Mouse (Mus musculus) cerebellum, postnatal 10 days (tissue): ENCODE measurements around the gene Dtx1.

ENCODE experiments used
- DNase-seq, 2 experiments: peaks; one replicate each; pipeline ENCODE4 v3.0.0; 2021; ENCODE audit warnings: mixed read lengths in 2 of 2

Dtx1 gene

GRCm38 (mm10) chr5:120703660-120704059, 8.1 kb downstream of the Dtx1 start:
- no peak for DNase-seq

DNA sequence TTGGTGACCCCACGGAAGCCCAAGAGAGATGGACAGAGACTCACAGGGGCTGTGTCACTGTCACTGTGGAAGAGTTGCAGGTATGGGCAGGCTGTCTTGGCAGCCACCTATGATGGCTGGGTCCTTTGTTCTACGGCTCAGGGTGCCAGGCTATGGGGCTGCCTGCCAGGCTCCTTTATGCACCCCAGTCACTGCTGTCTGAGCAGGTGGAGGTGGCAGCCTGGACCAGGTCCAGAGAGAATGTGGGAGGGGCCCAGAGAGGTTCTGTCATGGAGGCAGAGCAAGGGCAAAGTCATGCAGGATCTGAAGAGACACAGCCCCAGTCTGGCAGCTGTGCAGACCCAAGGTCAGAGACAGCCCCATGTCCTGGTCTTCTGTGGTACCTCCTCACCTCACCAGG, 8.8 kb downstream of the Dtx1 start:
- peak; percentile 79 to 83 for DNase-seq

- peak; percentile 72 to 79 for DNase-seq
Measured at GRCm38 (mm10) chr5:120702421-120702820, 9.3 kb downstream of the Dtx1 start.

- peak; percentile 67 to 74 for DNase-seq
Measured at GRCm38 (mm10) chr5:120700996-120701790, 10.5 kb downstream of the Dtx1 start.

- DNase-seq: peak; percentile 83 to 87
Measured at GRCm38 (mm10) chr5:120698801-120699391, 12.8 kb downstream of the Dtx1 start.

GRCm38 (mm10) chr5:120698181-120698580, 13.5 kb downstream of the Dtx1 start:
- DNase-seq: no peak

DNA sequence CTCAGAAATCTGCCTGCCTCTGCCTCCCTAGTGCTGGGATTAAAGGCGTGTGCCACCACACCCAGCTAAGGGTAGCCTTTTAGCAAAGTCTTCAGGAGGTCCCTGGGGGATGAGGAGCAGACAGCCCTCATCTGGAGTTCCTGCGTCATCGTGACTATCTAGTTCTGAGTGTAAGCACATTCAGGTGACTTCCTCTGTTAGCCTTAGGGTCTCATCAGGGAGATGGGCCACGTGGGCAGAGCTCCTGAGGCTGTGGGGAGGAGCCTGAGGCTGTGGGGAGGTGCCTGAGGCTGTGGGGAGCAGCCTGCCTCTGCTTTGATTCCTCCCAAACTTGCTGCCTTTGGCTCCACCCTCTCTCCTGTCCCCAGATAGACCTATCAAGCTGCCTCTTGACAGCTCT, 14.9 kb downstream of the Dtx1 start:
- DNase-seq: no peak

- no peak for DNase-seq
Measured at GRCm38 (mm10) chr5:120696057-120696743, 15.5 kb downstream of the Dtx1 start.

- DNase-seq: peak; percentile 77 to 78
Measured at GRCm38 (mm10) chr5:120694695-120695074, 17.0 kb downstream of the Dtx1 start.

GRCm38 (mm10) chr5:120693931-120694694, 17.6 kb downstream of the Dtx1 start:
- DNase-seq: no peak

DNA sequence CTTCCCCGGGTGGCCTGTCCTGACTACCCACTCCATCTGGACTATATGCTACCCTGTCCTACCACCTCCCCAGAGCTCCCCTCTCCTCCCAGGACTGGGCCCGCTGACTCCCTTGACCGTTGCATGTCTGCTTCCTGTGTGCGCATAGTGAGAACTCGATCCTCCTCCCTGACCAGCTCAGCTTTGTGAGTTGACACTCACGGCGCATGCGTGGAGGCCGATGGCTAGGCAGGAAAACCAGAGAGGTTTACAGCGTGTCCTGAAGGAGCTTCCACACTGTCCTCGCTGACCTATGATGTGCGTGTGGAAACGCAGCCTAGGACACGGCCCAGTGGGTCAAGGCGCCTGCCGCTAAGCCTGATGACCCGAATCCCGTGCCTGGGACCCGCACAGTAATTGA, 19.7 kb downstream of the Dtx1 start:
- no peak for DNase-seq

DNA sequence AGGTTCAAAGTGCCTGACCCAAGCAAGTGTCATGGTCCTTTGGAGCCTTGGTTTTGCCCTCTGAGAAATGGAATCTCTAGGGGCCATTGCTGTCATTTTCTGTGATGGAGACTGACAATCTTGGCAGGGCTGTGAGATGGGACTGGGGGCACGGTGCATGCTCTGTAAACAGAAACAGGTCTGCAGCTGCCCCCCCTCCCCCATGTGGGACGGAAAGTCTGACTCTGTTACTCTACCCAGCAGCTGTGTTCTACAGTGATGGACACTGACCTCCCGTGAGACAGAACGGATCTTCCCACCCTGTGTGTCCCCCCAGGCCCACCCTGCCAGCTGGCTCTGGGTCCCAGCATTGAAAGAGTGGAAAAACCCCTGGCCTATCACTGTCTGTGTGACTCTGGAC, 21.3 kb downstream of the Dtx1 start:
- no peak for DNase-seq

DNA sequence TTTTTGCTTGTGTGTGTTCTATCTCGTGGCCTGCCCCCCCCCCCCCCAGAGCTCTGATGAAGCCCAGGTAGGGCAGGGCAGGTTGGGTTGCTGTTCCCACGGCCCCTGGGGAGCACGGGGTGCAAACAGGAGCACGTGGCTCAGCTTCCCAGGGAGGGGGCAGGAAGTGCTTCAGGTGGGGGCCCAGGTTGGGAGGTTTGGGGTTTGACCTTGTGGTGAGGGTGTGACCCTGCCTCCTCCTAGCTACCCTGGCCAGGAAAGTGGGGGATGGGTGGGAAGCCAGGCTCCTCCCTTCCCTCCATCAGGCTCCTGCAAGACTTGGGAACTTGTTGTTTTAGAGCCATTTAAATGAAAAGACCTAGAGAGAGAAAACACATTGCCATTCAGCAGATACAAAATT, 23.3 kb downstream of the Dtx1 start:
- no peak for DNase-seq

GRCm38 (mm10) chr5:120687897-120688296, 23.8 kb downstream of the Dtx1 start:
- no peak for DNase-seq

- no peak for DNase-seq
Measured at GRCm38 (mm10) chr5:120687484-120687851, 24.3 kb downstream of the Dtx1 start.

DNA sequence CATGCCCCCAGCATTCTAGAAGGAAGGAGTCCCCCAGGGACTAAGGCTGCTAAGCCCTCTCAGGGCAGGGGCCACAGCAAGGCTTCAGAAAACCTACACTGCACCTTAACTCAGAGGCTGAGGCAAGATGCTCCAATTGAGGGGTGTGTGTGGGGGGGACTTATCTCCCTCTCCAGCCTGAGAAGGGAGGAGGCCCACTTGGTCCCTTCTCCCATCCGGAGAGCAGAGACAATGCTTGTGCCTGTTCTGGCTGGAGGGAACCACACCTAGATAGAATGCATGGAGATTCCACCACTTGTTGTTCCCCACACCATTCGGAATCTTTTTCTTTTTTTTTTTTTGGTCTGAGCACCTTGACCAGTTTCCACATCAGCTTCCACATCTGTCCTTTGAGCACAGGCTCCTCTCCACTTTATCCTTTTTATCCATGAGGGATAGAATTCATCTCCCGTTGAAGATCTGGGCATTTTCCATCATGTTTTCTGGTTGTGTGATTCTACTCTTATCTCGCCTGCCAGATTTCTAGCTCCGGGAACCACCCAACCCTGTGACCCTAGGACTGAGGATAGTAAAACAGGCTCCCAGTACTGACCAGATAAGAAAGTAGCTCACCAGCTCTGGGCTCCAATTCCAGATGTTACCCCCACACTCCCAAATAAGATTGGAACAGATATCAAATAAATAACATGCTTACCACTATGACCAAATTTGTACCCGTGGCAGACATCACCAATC, 24.8 kb downstream of the Dtx1 start:
- no peak for DNase-seq

GRCm38 (mm10) chr5:120685678-120686077, 26.0 kb downstream of the Dtx1 start:
- DNase-seq: no peak

- peak in 1 of 2 experiments; percentile 37 for DNase-seq
Measured at GRCm38 (mm10) chr5:120682982-120683771, 28.6 kb downstream of the Dtx1 start.

- DNase-seq: peak; percentile 78 to 85
Measured at GRCm38 (mm10) chr5:120680918-120681317, 30.8 kb downstream of the Dtx1 start.

DNA sequence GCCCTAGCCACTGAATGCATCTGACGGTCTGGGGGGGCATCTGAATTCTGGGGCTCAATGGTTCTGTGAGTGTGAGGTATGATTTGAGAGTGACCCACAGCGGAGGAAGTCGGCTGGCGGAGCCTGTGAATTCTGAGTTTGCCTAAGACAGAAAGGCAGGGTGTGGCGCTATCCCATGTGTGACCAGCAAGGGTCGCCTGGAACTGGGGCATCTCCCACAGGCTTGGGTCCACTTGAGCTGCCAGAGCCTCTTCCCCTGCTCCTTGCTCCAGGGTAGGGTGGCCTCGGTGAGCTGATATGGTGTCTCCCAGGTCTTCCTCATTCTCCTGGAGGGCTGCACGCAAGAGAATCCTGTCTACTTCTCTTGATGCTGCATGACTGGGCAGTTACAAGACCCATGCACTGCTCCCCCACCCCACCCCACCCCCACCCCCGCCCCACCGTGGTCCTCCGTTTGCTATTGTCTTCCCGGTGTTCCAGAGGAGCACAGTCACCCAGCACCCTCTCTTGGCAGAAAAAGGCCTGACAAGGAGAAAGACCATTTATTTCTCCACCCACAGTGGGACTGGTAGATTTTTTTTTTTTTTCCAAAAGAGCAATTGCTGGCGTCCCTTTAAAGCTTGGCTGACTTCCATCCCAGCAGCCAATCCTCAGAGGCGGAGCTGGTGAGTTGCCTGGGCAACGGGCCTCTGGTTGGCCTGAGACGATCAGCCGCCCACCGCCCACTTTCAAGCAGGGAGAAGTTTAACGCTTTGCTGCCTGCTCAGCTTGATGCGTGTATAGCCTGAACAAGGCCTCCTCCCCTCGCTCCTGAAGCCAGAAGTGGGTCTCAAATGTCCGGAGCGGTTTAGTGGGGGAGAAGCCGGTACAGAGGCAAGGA, 31.8 kb downstream of the Dtx1 start:
- peak; percentile 97 for DNase-seq

DNA sequence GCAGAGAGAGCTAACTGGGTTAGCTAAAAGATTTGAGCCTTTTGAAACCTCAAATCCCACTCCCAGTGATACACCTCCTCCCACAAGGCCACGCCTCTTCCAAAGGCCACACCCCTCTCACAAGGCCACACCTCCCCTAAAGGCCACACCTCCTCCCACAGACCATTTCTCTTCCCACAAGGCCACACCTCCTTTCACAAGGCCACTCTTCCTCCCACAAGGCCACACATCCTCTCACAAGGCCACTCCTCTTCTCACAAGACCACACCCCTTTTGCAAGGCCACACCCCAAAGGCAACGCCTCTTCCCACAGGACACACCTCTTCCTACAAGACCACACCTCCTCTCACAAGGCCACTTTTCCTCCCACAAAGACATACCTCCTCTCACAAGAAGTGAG, 34.2 kb downstream of the Dtx1 start:
- DNase-seq: peak in 1 of 2 experiments; percentile 35
